Comparison of ENCODE assay signal across 8 mouse cellular contexts in the genomic region with DNA sequence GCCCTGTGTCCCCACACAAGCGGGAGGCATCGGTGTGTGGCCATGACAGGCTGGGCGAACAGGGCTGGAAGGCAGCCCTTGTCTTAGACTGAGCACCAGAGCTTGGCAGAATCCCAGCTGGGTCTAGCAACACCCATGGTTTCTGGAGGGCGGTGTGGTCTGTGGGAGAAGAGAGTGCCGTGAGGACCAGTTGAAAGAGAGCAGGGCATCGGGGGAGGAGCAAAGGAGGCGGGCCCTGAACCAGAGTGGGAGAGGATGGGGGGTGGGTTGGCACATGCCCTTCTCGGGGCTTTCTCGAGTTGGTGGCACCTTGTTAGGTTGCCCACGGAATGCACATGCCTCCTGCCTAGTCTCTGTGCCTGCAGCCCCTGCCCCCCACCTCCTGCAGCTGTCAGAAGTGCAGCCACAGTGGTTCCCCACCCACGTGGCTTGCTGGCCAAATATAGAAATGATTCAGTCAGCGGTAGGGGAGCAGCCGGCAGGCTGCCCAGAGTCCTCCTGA. TPM values are rescaled to one million over a fixed set of nuclear protein-coding genes. Genes with fewer than 3 reads are reported as not detected.
DNase-seq lines count a peak whose midpoint lies in the region; ATAC-seq and TF ChIP-seq lines count a peak whose summit lies in the region.

A gene (minus strand): TSS at position 159 of the 502 bp plus-strand sequence.

- ATAC-seq in midbrain, embryonic 11.5 days (ENCODE audit: low FRiP score) = peak; percentile 48
- peak; percentile 81 for ATAC-seq in lung, embryonic 14.5 days (ENCODE audit: insufficient read depth)

- peak; percentile 17 for DNase-seq in midbrain, embryonic 11.5 days (ENCODE audit: low spot score, missing footprints)
- no peak for DNase-seq in midbrain, embryonic 10.5 days (ENCODE audit: low spot score)
- peak; percentile 17 for DNase-seq in c-Kit-positive CD71-negative TER-119-negative erythroid progenitor cells, embryonic 14.5 days (ENCODE audit: low read depth)
- peak; percentile 51 for DNase-seq in gastrocnemius, adult 18-20 months (ENCODE audit: low spot score)
- peak; percentile 16 for DNase-seq in induced T-regulatory cell, adult 2 months (ENCODE audit: low read depth)
- peak; percentile 73 for DNase-seq in lung, embryonic 14.5 days
- DNase-seq in right cerebral cortex, postnatal 36 days (ENCODE audit: low spot score in 2 of 2) = peak; percentile 78
- DNase-seq in urinary bladder, adult 18-20 months (ENCODE audit: low spot score in 2 of 2) = no peak

- 58% methylated on average over 13 of the region's 13 CpGs for WGBS in midbrain, embryonic 11.5 days
- WGBS in midbrain, embryonic 10.5 days = 67% methylated on average over 13 of the region's 13 CpGs
- WGBS in lung, embryonic 14.5 days = 39% methylated on average over 13 of the region's 13 CpGs

- H3K27ac ChIP-seq in midbrain, embryonic 11.5 days (ENCODE audit: low read depth, low read length) = no peak within 1 kb of the TSS
- H3K27ac ChIP-seq in midbrain, embryonic 10.5 days (replicated peaks) = no peak within 1 kb of the TSS
- H3K27ac ChIP-seq in lung, embryonic 14.5 days (ENCODE audit: low read depth) = no peak within 1 kb of the TSS; the same call in 1 of the 2 replicates

- no peaks in the 10 kb centered on the region for H3K36me3 ChIP-seq in midbrain, embryonic 11.5 days (ENCODE audit: control insufficient read depth, insufficient read depth, low read length)
- no peaks in the 10 kb centered on the region for H3K36me3 ChIP-seq in midbrain, embryonic 10.5 days
- H3K36me3 ChIP-seq in lung, embryonic 14.5 days (ENCODE audit: insufficient read depth) = no peaks in the 10 kb centered on the region

- no peaks in the 10 kb centered on the region for H3K4me1 ChIP-seq in midbrain, embryonic 11.5 days (ENCODE audit: control insufficient read depth, insufficient read depth, low read length)
- peaks cover 13% of the 10 kb centered on the region; the same call in 1 of the 2 replicates for H3K4me1 ChIP-seq in midbrain, embryonic 10.5 days
- H3K4me1 ChIP-seq in lung, embryonic 14.5 days (ENCODE audit: insufficient read depth) = no peaks in the 10 kb centered on the region

- TF ChIP-seq CTCF in lung, embryonic 14.5 days (IDR thresholded peaks at IDR 0.05; ENCODE audit: low read depth) = no peak

- no peaks in the 10 kb centered on the region for H3K9me3 ChIP-seq in midbrain, embryonic 11.5 days (ENCODE audit: control insufficient read depth, low read length)
- H3K9me3 ChIP-seq in midbrain, embryonic 10.5 days (replicated peaks) = no peaks in the 10 kb centered on the region
- H3K9me3 ChIP-seq in lung, embryonic 14.5 days (ENCODE audit: low read depth, low read length) = no peaks in the 10 kb centered on the region

- no peak within 1 kb of the TSS for H3K4me3 ChIP-seq in midbrain, embryonic 11.5 days (ENCODE audit: low read depth, low read length)
- H3K4me3 ChIP-seq in midbrain, embryonic 10.5 days = no peak within 1 kb of the TSS
- H3K4me3 ChIP-seq in lung, embryonic 14.5 days (ENCODE audit: low read depth, low read length) = no peak within 1 kb of the TSS

- no peaks in the 10 kb centered on the region for H3K27me3 ChIP-seq in midbrain, embryonic 11.5 days (ENCODE audit: control insufficient read depth, insufficient read depth, low read length)
- no peaks in the 10 kb centered on the region for H3K27me3 ChIP-seq in midbrain, embryonic 10.5 days (ENCODE audit: low read depth, poor library complexity, severe bottlenecking)
- no peaks in the 10 kb centered on the region for H3K27me3 ChIP-seq in lung, embryonic 14.5 days (ENCODE audit: insufficient read depth, low read length)

- no peak within 1 kb of the TSS for H3K9ac ChIP-seq in midbrain, embryonic 11.5 days (ENCODE audit: low read length)
- no peak within 1 kb of the TSS for H3K9ac ChIP-seq in lung, embryonic 14.5 days

- no peak within 1 kb of the TSS for H3K4me2 ChIP-seq in midbrain, embryonic 11.5 days
- peak within 1 kb of the TSS; percentile 32; the same call in 1 of the 2 replicates for H3K4me2 ChIP-seq in lung, embryonic 14.5 days

RNA-seq across cellular contexts. Expression of the gene that starts here (rescaled TPM):
- polyA plus RNA-seq in midbrain, embryonic 11.5 days (2014; fragmentation: Nextera tagmentation; extraction: Ambion mirVana) = 1.9 and 2.6 TPM in 2 replicates
- 2.0 and 3.5 TPM in 2 replicates for polyA plus RNA-seq in midbrain, embryonic 10.5 days (2016; fragmentation: Nextera tagmentation; extraction: Ambion mirVana)
- under 1 TPM; 0.21 to 0.43 TPM for total RNA-seq in gastrocnemius, adult 18-20 months (2021)
- polyA plus RNA-seq in lung, embryonic 14.5 days (2014; fragmentation: Nextera tagmentation; extraction: Ambion mirVana) = 2.4 and 2.6 TPM in 2 replicates

Comparison
In these comparisons a context has a peak if more than half of its experiments do, and no peak if none do; other contexts are left out.
1. DNase-seq: peak in midbrain, embryonic 11.5 days (single experiment), c-Kit-positive CD71-negative TER-119-negative erythroid progenitor cells, embryonic 14.5 days (single experiment), induced T-regulatory cell, adult 2 months (single experiment), lung, embryonic 14.5 days (single experiment) and right cerebral cortex, postnatal 36 days (2 of 2); none in midbrain, embryonic 10.5 days (single experiment) and urinary bladder, adult 18-20 months (0 of 2).
2. Peak in DNase-seq in gastrocnemius, adult 18-20 months; RNA of the gene not detected or under 1 TPM.